Mouse (Mus musculus): ENCODE measurements around the gene Kcnd2. TPM values are rescaled to one million over a fixed set of nuclear protein-coding genes. Genes with fewer than 3 reads are reported as not detected.
"Not testable (repeated sequence)": the region's sequence is repeated elsewhere in the genome, so short reads cannot be mapped to it uniquely, and the experiment has no call there.

Gene Kcnd2
- polyA plus RNA-seq, 2 experiments, result 0.01 TPM; not detected in 1

DNA sequence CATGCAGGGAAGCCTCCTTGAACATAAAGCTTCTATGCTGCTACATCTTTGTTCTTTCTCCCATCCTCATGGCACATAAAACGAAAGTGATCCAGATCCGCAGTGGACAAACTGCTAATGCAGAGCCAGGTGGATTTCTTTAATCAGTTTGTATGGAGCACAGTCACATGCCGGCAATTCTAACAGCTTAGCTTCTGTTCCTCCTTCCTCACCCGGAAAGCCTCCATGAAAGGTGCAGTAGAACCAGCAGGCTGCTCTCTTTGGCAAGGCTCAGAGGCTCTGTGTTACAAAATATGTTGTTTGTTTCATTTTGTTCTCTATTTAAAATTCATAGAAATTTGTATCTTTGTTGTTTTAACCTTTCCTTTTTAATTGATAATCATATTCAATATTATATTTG is 106.9 kb downstream of the Kcnd2 start:
- WGBS (ENCODE audit: insufficient replicate concordance), result 69% methylated on average over 4 of the region's 4 CpGs
- H3K27me3 ChIP-seq (ENCODE audit: control insufficient read depth, insufficient read depth, low read length), result no peaks in the 10 kb centered on the region
- TF ChIP-seq CTCF (IDR thresholded peaks at IDR 0.05; ENCODE audit: low read depth) (no peak), EP300 (IDR thresholded peaks at IDR 0.05; ENCODE audit: low read depth) (no peak)
- no peak overlapping the region for H3K4me2 ChIP-seq (ENCODE audit: low read depth)
- H3K27ac ChIP-seq, result no peak overlapping the region
- no peak for DNase-seq (ENCODE audit: low read depth in 3 of 3, low spot score in 3 of 3)
- no peaks in the 10 kb centered on the region for H3K9me3 ChIP-seq (ENCODE audit: control insufficient read depth, low read length)
- no peak overlapping the region for H3K4me3 ChIP-seq (ENCODE audit: insufficient read depth in 1 of 2, low read depth in 2 of 2, low read length in 2 of 2)
- no peak overlapping the region for H3K9ac ChIP-seq (replicated peaks)
- no peak for ATAC-seq (ENCODE audit: insufficient read depth)
- no peaks in the 10 kb centered on the region for H3K36me3 ChIP-seq (replicated peaks; ENCODE audit: control insufficient read depth, insufficient read depth, low read depth)
- no peaks in the 10 kb centered on the region for H3K4me1 ChIP-seq (replicated peaks; ENCODE audit: control insufficient read depth in 2 of 2, insufficient read depth in 2 of 2, low read length in 1 of 2)

DNA sequence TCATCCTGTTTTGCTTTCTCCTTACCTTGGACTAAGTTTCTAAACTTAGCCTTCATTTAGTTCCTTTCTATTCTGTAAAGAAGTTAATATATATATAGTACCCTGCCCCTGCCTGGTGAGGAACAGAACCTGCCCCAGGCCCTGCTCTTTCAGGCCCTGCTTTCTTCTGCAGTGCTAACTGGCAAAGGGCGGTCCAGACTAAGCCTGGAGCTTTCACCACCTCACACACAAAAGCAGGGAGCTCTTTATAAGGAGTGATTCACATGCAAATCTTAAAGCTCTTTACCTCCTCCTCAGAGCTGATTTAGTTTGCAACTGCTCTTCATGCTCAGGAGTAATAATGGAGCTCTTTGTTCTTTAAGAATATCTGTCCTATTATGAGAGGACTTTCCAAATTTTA is 109.9 kb downstream of the Kcnd2 start:
- no peaks in the 10 kb centered on the region for H3K4me1 ChIP-seq (replicated peaks; ENCODE audit: control insufficient read depth in 2 of 2, insufficient read depth in 2 of 2, low read length in 1 of 2)
- no peak overlapping the region for H3K4me3 ChIP-seq (ENCODE audit: insufficient read depth in 1 of 2, low read depth in 2 of 2, low read length in 2 of 2)
- H3K27ac ChIP-seq, result no peak overlapping the region
- no peaks in the 10 kb centered on the region for H3K27me3 ChIP-seq (ENCODE audit: control insufficient read depth, insufficient read depth, low read length)
- H3K9me3 ChIP-seq (ENCODE audit: control insufficient read depth, low read length), result no peaks in the 10 kb centered on the region
- no peaks in the 10 kb centered on the region for H3K36me3 ChIP-seq (replicated peaks; ENCODE audit: control insufficient read depth, insufficient read depth, low read depth)
- no peak overlapping the region for H3K4me2 ChIP-seq (ENCODE audit: low read depth)
- WGBS (ENCODE audit: insufficient replicate concordance), result 55% methylated on average over 1 of the region's 1 CpGs
- TF ChIP-seq EP300 (IDR thresholded peaks at IDR 0.05; ENCODE audit: low read depth) (no peak), CTCF (IDR thresholded peaks at IDR 0.05; ENCODE audit: low read depth) (no peak)
- H3K9ac ChIP-seq (replicated peaks), result no peak overlapping the region
- DNase-seq (ENCODE audit: low read depth in 3 of 3, low spot score in 3 of 3), result no peak
- ATAC-seq (ENCODE audit: insufficient read depth), result no peak

DNA sequence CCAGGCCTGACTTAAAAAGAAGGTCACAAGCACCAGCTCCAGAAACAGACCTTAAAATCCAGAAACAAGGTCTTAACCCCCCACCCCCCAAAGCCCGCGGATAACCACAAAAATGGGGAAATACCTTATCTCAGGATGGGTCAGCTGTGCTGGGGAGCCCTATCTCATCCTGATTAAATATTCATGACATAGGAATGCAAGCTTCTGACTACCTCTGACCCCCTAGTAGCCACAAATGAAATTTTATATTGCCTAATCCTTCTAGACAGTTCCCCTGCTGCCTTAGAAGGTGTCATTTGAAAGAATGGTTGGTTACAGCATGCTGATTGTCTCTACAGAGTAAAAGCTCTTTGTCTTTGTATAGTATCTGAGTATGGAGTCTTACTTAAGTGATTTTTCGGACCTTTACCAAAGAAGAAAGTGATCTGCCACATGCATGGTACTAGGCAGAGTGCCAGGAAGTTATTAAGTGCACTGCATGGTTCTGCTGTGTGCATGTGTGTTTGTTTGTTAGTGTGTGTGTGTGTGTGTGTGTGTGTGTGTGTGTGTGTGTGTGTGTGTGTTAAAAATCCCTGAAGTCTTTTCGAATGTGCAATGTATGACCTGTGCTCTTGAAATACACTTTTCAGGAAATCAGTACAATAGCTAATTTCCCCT is 111.9 kb downstream of the Kcnd2 start:
- no peak for ATAC-seq (ENCODE audit: insufficient read depth)
- TF ChIP-seq CTCF (IDR thresholded peaks at IDR 0.05; ENCODE audit: low read depth) (no peak), EP300 (IDR thresholded peaks at IDR 0.05; ENCODE audit: low read depth) (no peak)
- H3K4me1 ChIP-seq (replicated peaks; ENCODE audit: control insufficient read depth in 2 of 2, insufficient read depth in 2 of 2, low read length in 1 of 2), result no peaks in the 10 kb centered on the region
- H3K36me3 ChIP-seq (replicated peaks; ENCODE audit: control insufficient read depth, insufficient read depth, low read depth), result no peaks in the 10 kb centered on the region
- H3K4me2 ChIP-seq (ENCODE audit: low read depth), result no peak overlapping the region
- H3K9me3 ChIP-seq (ENCODE audit: control insufficient read depth, low read length), result no peaks in the 10 kb centered on the region
- 16% methylated on average over 4 of the region's 4 CpGs for WGBS (ENCODE audit: insufficient replicate concordance)
- H3K27ac ChIP-seq, result no peak overlapping the region
- DNase-seq (ENCODE audit: low read depth in 3 of 3, low spot score in 3 of 3), result no peak
- no peaks in the 10 kb centered on the region for H3K27me3 ChIP-seq (ENCODE audit: control insufficient read depth, insufficient read depth, low read length)
- H3K9ac ChIP-seq (replicated peaks), result no peak overlapping the region
- H3K4me3 ChIP-seq (ENCODE audit: insufficient read depth in 1 of 2, low read depth in 2 of 2, low read length in 2 of 2), result no peak overlapping the region

DNA sequence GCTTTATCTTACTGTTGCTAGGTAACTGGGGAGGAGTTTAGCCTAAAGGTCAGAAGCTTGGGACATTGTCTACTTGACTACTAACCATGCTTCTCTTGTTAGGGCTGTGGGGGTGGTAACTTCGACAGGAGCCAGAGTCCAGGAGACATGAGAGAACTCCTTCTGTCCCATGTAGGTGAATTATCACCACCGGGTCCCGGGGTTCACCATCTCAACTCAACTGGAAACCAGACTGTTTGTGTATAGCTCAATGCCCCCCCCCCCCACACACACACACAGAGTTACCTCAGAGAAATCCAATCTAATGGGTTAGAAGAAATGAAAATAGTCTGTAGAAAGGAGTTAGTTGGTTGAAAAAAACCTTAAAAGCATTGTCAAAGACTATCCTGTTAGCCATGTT is 170.0 kb downstream of the Kcnd2 start:
- ATAC-seq (ENCODE audit: insufficient read depth), result not testable (repeated sequence)
- WGBS (ENCODE audit: insufficient replicate concordance), result 67% methylated on average over 3 of the region's 3 CpGs

DNA sequence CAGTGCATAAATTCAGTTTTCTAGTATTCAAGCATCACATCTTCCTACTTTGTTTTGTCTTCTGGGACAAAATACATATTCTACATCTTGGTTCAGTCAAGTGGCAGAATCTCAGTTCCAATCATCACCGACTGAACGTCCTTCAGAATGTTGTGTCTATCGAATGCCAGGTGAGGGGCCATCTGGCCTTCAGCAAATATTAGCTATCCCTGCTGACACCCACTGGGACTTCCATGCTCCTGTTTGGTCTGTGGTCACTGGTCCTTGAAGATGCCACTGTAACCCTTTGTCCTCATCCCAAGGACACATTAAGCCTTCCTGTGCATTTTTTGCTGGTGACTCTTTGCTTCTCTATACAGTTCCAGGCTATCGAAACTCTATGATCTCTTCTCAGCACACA is 176.5 kb downstream of the Kcnd2 start:
- Histone ChIP-seq H3K36me3 (replicated peaks; ENCODE audit: control insufficient read depth, insufficient read depth, low read depth) (no peaks in the 10 kb centered on the region), H3K4me2 (ENCODE audit: low read depth) (no peak overlapping the region), H3K4me1 (replicated peaks; ENCODE audit: control insufficient read depth in 2 of 2, insufficient read depth in 2 of 2, low read length in 1 of 2) (no peaks in the 10 kb centered on the region), H3K9me3 (ENCODE audit: control insufficient read depth, low read length) (no peaks in the 10 kb centered on the region), H3K4me3 (ENCODE audit: insufficient read depth in 1 of 2, low read depth in 2 of 2, low read length in 2 of 2) (no peak overlapping the region), H3K9ac (replicated peaks) (no peak overlapping the region), H3K27ac (no peak overlapping the region), H3K27me3 (ENCODE audit: control insufficient read depth, insufficient read depth, low read length) (no peaks in the 10 kb centered on the region)
- no peak for TF ChIP-seq CTCF (IDR thresholded peaks at IDR 0.05; ENCODE audit: low read depth)
- TF ChIP-seq EP300 (IDR thresholded peaks at IDR 0.05; ENCODE audit: low read depth), result no peak
- WGBS (ENCODE audit: insufficient replicate concordance), result 63% methylated on average over 4 of the region's 4 CpGs
- ATAC-seq (ENCODE audit: insufficient read depth) (no peak), DNase-seq (ENCODE audit: low read depth in 3 of 3, low spot score in 3 of 3) (no peak)

More for the DNA sequence above, 170.0 kb downstream of the Kcnd2 start:
- H3K36me3 ChIP-seq (replicated peaks; ENCODE audit: control insufficient read depth, insufficient read depth, low read depth); H3K27me3 ChIP-seq (ENCODE audit: control insufficient read depth, insufficient read depth, low read length); H3K9ac ChIP-seq (replicated peaks); H3K4me3 ChIP-seq (ENCODE audit: insufficient read depth in 1 of 2, low read depth in 2 of 2, low read length in 2 of 2); DNase-seq (ENCODE audit: low read depth in 3 of 3, low spot score in 3 of 3); H3K27ac ChIP-seq; H3K4me2 ChIP-seq (ENCODE audit: low read depth); H3K4me1 ChIP-seq (replicated peaks; ENCODE audit: control insufficient read depth in 2 of 2, insufficient read depth in 2 of 2, low read length in 1 of 2); H3K9me3 ChIP-seq (ENCODE audit: control insufficient read depth, low read length): not testable (repeated sequence)

Measured in liver, embryonic 14.5 days (tissue).